Mouse (Mus musculus): ENCODE measurements at regions not wholly inside any gene's neighbourhood (a gene's known extent, or its start where the extent isn't known, plus 50 kb on each side); places are given as distances from the start of the nearest gene placed in this dataset.

DNA sequence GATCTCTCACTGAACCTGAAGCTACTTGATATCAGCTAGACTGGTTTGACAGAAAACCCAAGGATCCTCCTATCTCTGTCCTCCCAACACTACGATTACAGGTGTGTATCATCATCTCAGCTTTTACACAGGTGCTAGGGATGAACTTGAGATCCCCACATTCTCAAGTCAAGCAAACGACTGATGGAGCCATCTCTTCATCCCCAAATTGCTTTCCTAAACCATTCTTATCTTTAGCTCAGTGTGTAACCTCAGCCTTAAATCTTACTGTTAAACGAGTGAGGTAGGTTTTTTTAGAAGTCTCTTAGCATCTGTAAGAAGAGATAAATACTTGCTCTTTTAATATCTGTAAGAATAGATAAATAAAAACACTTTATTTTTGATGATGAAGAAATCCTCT lies 242.2 kb upstream of the Zfp960 start:
- no peak for TF ChIP-seq CTCF (IDR thresholded peaks at IDR 0.05; ENCODE audit: low read depth)
- no peak for TF ChIP-seq EP300 (IDR thresholded peaks at IDR 0.05; ENCODE audit: low read depth)
